Mouse (Mus musculus) CH12.LX (cell line): ENCODE measurements at regions not wholly inside any gene's neighbourhood (a gene's known extent, or its start where the extent isn't known, plus 50 kb on each side); places are given as distances from the start of the nearest gene placed in this dataset.

Experiments used
- DNase-seq: peaks from one replicate; pipeline ENCODE4 v3.0.0-alpha.2; 2013; ENCODE audit errors: extremely low read depth
- H3K27ac ChIP-seq: 2 replicates; pipeline ENCODE4 v1.5.1; 2012; ENCODE audit warnings: low read depth, mild to moderate bottlenecking, control low read depth, moderate library complexity; ENCODE audit not compliant: insufficient read depth
- H3K27me3 ChIP-seq: replicated peaks from 2 replicates; pipeline ENCODE3; 2012; ENCODE audit warnings: inconsistent platforms
- H3K36me3 ChIP-seq, 2 experiments: replicated peaks in 1 of 2; 2 replicates each; pipeline versions ENCODE3 to v1.6.1; 2012; ENCODE audit warnings: inconsistent platforms in 1 of 2, low read length in 1 of 2, mild to moderate bottlenecking in 1 of 2, mixed read lengths in 1 of 2, moderate library complexity in 1 of 2; ENCODE audit not compliant: control insufficient read depth in 1 of 2, insufficient read depth in 1 of 2
- H3K4me1 ChIP-seq, 2 experiments: 2 replicates each; pipeline ENCODE4 v1.6.1; 2012; ENCODE audit warnings: inconsistent platforms in 1 of 2, moderate library complexity in 1 of 2; ENCODE audit not compliant: insufficient read depth in 2 of 2, control insufficient read depth in 1 of 2
- H3K4me2 ChIP-seq: 2 replicates; pipeline ENCODE4 v1.6.1; 2012; ENCODE audit warnings: low read depth, mild to moderate bottlenecking, control low read depth; ENCODE audit not compliant: poor library complexity, insufficient read depth, severe bottlenecking
- H3K4me3 ChIP-seq, 3 experiments: fragments of 150-350 bp in 1 of 3; sonication (generic) in 1 of 3; replicated peaks in 1 of 3; 2 replicates each; pipeline versions ENCODE3 to v1.5.1; 2011 to 2012; ENCODE audit warnings: low read depth in 2 of 3, low read length in 2 of 3, mild to moderate bottlenecking in 2 of 3, moderate library complexity in 2 of 3, control low read depth in 1 of 3, improper control_type of control experiment in 1 of 3, inconsistent platforms in 1 of 3, mixed read lengths in 1 of 3; ENCODE audit not compliant: poor library complexity in 1 of 3
- H3K79me2 ChIP-seq: replicated peaks from 2 replicates; pipeline ENCODE4 v1.6.1; 2012; ENCODE audit warnings: mild to moderate bottlenecking, moderate library complexity; ENCODE audit not compliant: control insufficient read depth, poor library complexity, insufficient read depth, severe bottlenecking; ENCODE audit errors: extremely low read depth
- H3K9ac ChIP-seq: 2 replicates; pipeline ENCODE4 v1.6.1; 2012; ENCODE audit warnings: low read depth, mild to moderate bottlenecking, control low read depth, moderate library complexity; ENCODE audit not compliant: insufficient read depth
- H3K9me3 ChIP-seq: replicated peaks from 2 replicates; pipeline ENCODE3; 2012; ENCODE audit warnings: low read length, inconsistent platforms, mixed read lengths
- BHLHE40 ChIP-seq: IDR thresholded peaks from 2 replicates; pipeline ENCODE4 v1.6.1; 2011; ENCODE audit warnings: mild to moderate bottlenecking, low read depth, low read length, improper control_type of control experiment
- CHD1 ChIP-seq: IDR thresholded peaks from 2 replicates; pipeline ENCODE4 v1.6.1; 2012; ENCODE audit warnings: low read depth, low read length, improper control_type of control experiment, inconsistent platforms
- CHD2 ChIP-seq: IDR thresholded peaks from 2 replicates; pipeline ENCODE4 v1.6.1; 2011; ENCODE audit warnings: low read length, improper control_type of control experiment
- EP300 ChIP-seq: IDR thresholded peaks from 2 replicates; pipeline ENCODE4 v1.6.1; 2011; ENCODE audit warnings: low read length, improper control_type of control experiment
- GABPA ChIP-seq: IDR thresholded peaks from 2 replicates; pipeline ENCODE4 v1.6.1; 2012; ENCODE audit warnings: low read depth, low read length, improper control_type of control experiment, inconsistent platforms; ENCODE audit not compliant: insufficient replicate concordance
- HCFC1 ChIP-seq: IDR thresholded peaks from 2 replicates; pipeline ENCODE4 v1.6.1; 2012; ENCODE audit warnings: low read depth, mild to moderate bottlenecking, inconsistent platforms, low read length, improper control_type of control experiment
- JUND ChIP-seq: conservative IDR thresholded peaks from 2 replicates; pipeline ENCODE4 v1.6.1; 2011; ENCODE audit warnings: low read depth, low read length, improper control_type of control experiment
- MEF2A ChIP-seq: IDR thresholded peaks from 2 replicates; pipeline ENCODE4 v1.6.1; 2014; ENCODE audit warnings: low read depth, mild to moderate bottlenecking, inconsistent platforms, low read length, improper control_type of control experiment, borderline replicate concordance
- NELFE ChIP-seq: IDR thresholded peaks from 2 replicates; pipeline ENCODE4 v1.6.1; 2011; ENCODE audit warnings: low read depth, low read length, improper control_type of control experiment
- NRF1 ChIP-seq: IDR thresholded peaks from 2 replicates; pipeline ENCODE4 v1.6.1; 2014; ENCODE audit warnings: low read depth, mild to moderate bottlenecking, inconsistent platforms, low read length, improper control_type of control experiment, moderate library complexity
- POLR2AphosphoS2 ChIP-seq: IDR thresholded peaks from 2 replicates; pipeline ENCODE4 v1.6.1; 2011; ENCODE audit warnings: low read depth, low read length, improper control_type of control experiment
- RAD21 ChIP-seq: IDR thresholded peaks from 2 replicates; pipeline ENCODE4 v1.6.1; 2011; ENCODE audit warnings: low read depth, mild to moderate bottlenecking, low read length, improper control_type of control experiment, moderate library complexity
- SIN3A ChIP-seq: IDR thresholded peaks from 2 replicates; pipeline ENCODE4 v1.6.1; 2012; ENCODE audit warnings: low read length, improper control_type of control experiment, inconsistent platforms
- SMC3 ChIP-seq: IDR thresholded peaks from 2 replicates; pipeline ENCODE4 v1.6.1; 2011; ENCODE audit warnings: low read depth, low read length, improper control_type of control experiment
- TBP ChIP-seq: conservative IDR thresholded peaks from 2 replicates; pipeline ENCODE4 v1.6.1; 2011; ENCODE audit warnings: low read depth, low read length, improper control_type of control experiment
- TCF12 ChIP-seq: IDR thresholded peaks from 2 replicates; pipeline ENCODE4 v1.6.1; 2014; ENCODE audit warnings: low read depth, mild to moderate bottlenecking, inconsistent platforms, low read length, improper control_type of control experiment
- UBTF ChIP-seq: IDR thresholded peaks from 2 replicates; pipeline ENCODE4 v1.6.1; 2012; ENCODE audit warnings: low read depth, mild to moderate bottlenecking, inconsistent platforms, low read length, improper control_type of control experiment, moderate library complexity
- USF1 ChIP-seq: IDR thresholded peaks from 2 replicates; pipeline ENCODE4 v1.6.1; 2014; ENCODE audit warnings: low read depth, mild to moderate bottlenecking, inconsistent platforms, low read length, improper control_type of control experiment
- dilution Hi-C: fragments of 300-500 bp; cut with MboI; formaldehyde crosslinking; loops from 2 replicates; pipeline ENCODE4 v1.14.3; 2020; ENCODE audit warnings: low sequenced_read_pairs; ENCODE audit not compliant: extremely low pct_unique_long_range_greater_than_20kb, extremely low pct_ligation_motif_present
- in situ Hi-C: fragments of 300-500 bp; cut with MboI; formaldehyde crosslinking; loops from 3 replicates; pipeline ENCODE4 v1.14.3; 2019; ENCODE audit warnings: low sequenced_read_pairs, low pct_ligation_motif_present, low pct_unique_long_range_greater_than_20kb, mixed read lengths

- no peaks in the 10 kb centered on the region for H3K4me1 ChIP-seq
- DNase-seq: no peak
- no peak overlapping the region for H3K27ac ChIP-seq
- H3K79me2 ChIP-seq: no peaks in the 10 kb centered on the region
- in situ Hi-C loops (no loop called here), dilution Hi-C loops (no loop called here)
- TF ChIP-seq TCF12 (no peak), NELFE (no peak), NRF1 (no peak), HCFC1 (no peak), TBP (no peak), MEF2A (no peak), RAD21 (no peak), UBTF (no peak), CHD1 (no peak), USF1 (no peak), SMC3 (no peak), CHD2 (no peak), SIN3A (no peak), POLR2AphosphoS2 (no peak), JUND (no peak)
- H3K4me2 ChIP-seq: no peak overlapping the region
- no peaks in the 10 kb centered on the region for H3K27me3 ChIP-seq
- no peaks in the 10 kb centered on the region for H3K36me3 ChIP-seq
- H3K9ac ChIP-seq: no peak overlapping the region
- H3K4me3 ChIP-seq: no peak overlapping the region
- peaks cover 82% of the 10 kb centered on the region for H3K9me3 ChIP-seq
Measured at GRCm38 (mm10) chr2:161416218-161416927, 307.5 kb upstream of the Chd6 start.

GRCm38 (mm10) chr2:161408306-161408705 is 299.4 kb upstream of the Chd6 start:
- TF ChIP-seq USF1: no peak
- TF ChIP-seq UBTF: no peak
- TF ChIP-seq SIN3A: no peak
- TF ChIP-seq BHLHE40: no peak
- no peak for TF ChIP-seq EP300
- no peak for TF ChIP-seq GABPA
- no peaks in the 10 kb centered on the region for H3K79me2 ChIP-seq
- H3K9ac ChIP-seq: no peak overlapping the region
- no peak overlapping the region for H3K27ac ChIP-seq
- no peak for DNase-seq
- dilution Hi-C loops (no loop called here), in situ Hi-C loops (no loop called here)
- no peak overlapping the region for H3K4me2 ChIP-seq
- no peaks in the 10 kb centered on the region for H3K36me3 ChIP-seq
- H3K27me3 ChIP-seq: no peaks in the 10 kb centered on the region
- H3K4me3 ChIP-seq: no peak overlapping the region
- peaks cover 78% of the 10 kb centered on the region for H3K9me3 ChIP-seq
- no peaks in the 10 kb centered on the region for H3K4me1 ChIP-seq
